Mouse (Mus musculus) forebrain, embryonic 14.5 days (tissue): ENCODE data around the gene Dnajc16. TPM values are rescaled to one million over a fixed set of nuclear protein-coding genes. Genes with fewer than 3 reads are reported as not detected.

Experiments used
- ATAC-seq: fragments of 200-750 bp; cut with Nextera tagmentation; 2 replicates; pipeline ENCODE4 v1.8.0; 2017; ENCODE audit warnings: mild to moderate bottlenecking, moderate library complexity
- DNase-seq: peaks from one replicate; pipeline ENCODE4 v3.0.0-alpha.2; 2015; ENCODE audit warnings: low spot score
- H3K27ac ChIP-seq: fragments of 300-500 bp; sonication (generic); 2 replicates; pipeline ENCODE4 v1.5.1; 2014; ENCODE audit warnings: low read depth, mild to moderate bottlenecking, control low read depth, low read length, moderate library complexity
- H3K27me3 ChIP-seq: fragments of 300-500 bp; sonication (generic); replicated peaks from 2 replicates; pipeline ENCODE4 v1.6.1; 2014; ENCODE audit warnings: low read length, control low read depth, mixed read lengths; ENCODE audit not compliant: control insufficient read depth, insufficient read depth
- H3K36me3 ChIP-seq: fragments of 300-500 bp; sonication (generic); 2 replicates; pipeline ENCODE4 v1.6.1; 2014; ENCODE audit warnings: low read length, control low read depth; ENCODE audit not compliant: control insufficient read depth, insufficient read depth
- H3K4me1 ChIP-seq: fragments of 300-500 bp; sonication (generic); 2 replicates; pipeline ENCODE4 v1.6.1; 2014; ENCODE audit warnings: antibody characterized with exemption, low read length, control low read depth; ENCODE audit not compliant: control insufficient read depth, insufficient read depth
- H3K4me2 ChIP-seq: fragments of 300-500 bp; sonication (generic); 2 replicates; pipeline ENCODE4 v1.6.1; 2014; ENCODE audit warnings: mild to moderate bottlenecking, control low read depth, low read length
- H3K4me3 ChIP-seq: fragments of 300-500 bp; sonication (generic); 2 replicates; pipeline ENCODE4 v1.5.1; 2014; ENCODE audit warnings: low read depth, low read length, control low read depth
- H3K9ac ChIP-seq: fragments of 300-500 bp; sonication (generic); 2 replicates; pipeline ENCODE4 v1.6.1; 2014; ENCODE audit warnings: mild to moderate bottlenecking, low read length, control low read depth, moderate library complexity
- H3K9me3 ChIP-seq: fragments of 300-500 bp; sonication (generic); replicated peaks from 2 replicates; pipeline ENCODE4 v1.6.1; 2016; ENCODE audit warnings: low read length, control low read depth, mixed read lengths; ENCODE audit not compliant: control insufficient read depth
- WGBS: fragments of 180-500 bp; shearing (Covaris S2); extraction: QIAGEN DNeasy Blood & Tissue Kit; methylation state at CpG from one replicate; pipeline ENCODE4 v1.1.7; 2014; 5-methylcytosine and 5-hydroxymethylcytosine counted together
- polyA plus RNA-seq: library from polyadenylated mRNA; unstranded; fragments of >200 nt; fragmentation: Nextera tagmentation; extraction: Ambion mirVana; gene quantifications from 2 replicates; pipeline ENCODE4 v1.2.1, GENCODE M21; 2014

Gene Dnajc16
- polyA plus RNA-seq, 1 experiment from 2014 or later, result 3.6 TPM

- Histone ChIP-seq H3K4me2 (no peak overlapping the region), H3K27ac (no peak overlapping the region), H3K4me3 (no peak overlapping the region), H3K36me3 (no peaks in the 10 kb centered on the region), H3K9ac (no peak overlapping the region), H3K27me3 (no peaks in the 10 kb centered on the region), H3K4me1 (no peaks in the 10 kb centered on the region), H3K9me3 (no peaks in the 10 kb centered on the region)
- DNase-seq (no peak), ATAC-seq (no peak)
- 80% methylated on average over 10 of the region's 10 CpGs for WGBS
Measured at GRCm38 (mm10) chr4:141822089-141822488, 31.4 kb upstream of the Dnajc16 start.

- Histone ChIP-seq H3K4me3 (no peak overlapping the region), H3K27ac (no peak overlapping the region), H3K4me2 (no peak overlapping the region), H3K9me3 (no peaks in the 10 kb centered on the region), H3K9ac (no peak overlapping the region), H3K36me3 (peaks cover 1% of the 10 kb centered on the region; the same call in 1 of the 2 replicates), H3K27me3 (no peaks in the 10 kb centered on the region), H3K4me1 (no peaks in the 10 kb centered on the region)
- ATAC-seq (no peak), DNase-seq (no peak)
- 76% methylated on average over 3 of the region's 3 CpGs for WGBS
Measured at GRCm38 (mm10) chr4:141821178-141821577, 30.4 kb upstream of the Dnajc16 start.

- Histone ChIP-seq H3K36me3 (peaks cover 13% of the 10 kb centered on the region; the same call in 1 of the 2 replicates), H3K4me1 (no peaks in the 10 kb centered on the region), H3K9ac (no peak overlapping the region), H3K4me3 (no peak overlapping the region), H3K27me3 (no peaks in the 10 kb centered on the region), H3K4me2 (no peak overlapping the region), H3K27ac (no peak overlapping the region), H3K9me3 (no peaks in the 10 kb centered on the region)
- 94% methylated on average over 7 of the region's 7 CpGs for WGBS
- no peak for ATAC-seq
- DNase-seq, result no peak
Measured at GRCm38 (mm10) chr4:141819316-141819715, 28.6 kb upstream of the Dnajc16 start.

GRCm38 (mm10) chr4:141818861-141819260 is 28.1 kb upstream of the Dnajc16 start:
- ATAC-seq, result no peak
- Histone ChIP-seq H3K27ac (no peak overlapping the region), H3K4me1 (no peaks in the 10 kb centered on the region), H3K36me3 (peaks cover 17% of the 10 kb centered on the region; the same call in 1 of the 2 replicates), H3K4me2 (no peak overlapping the region), H3K9me3 (no peaks in the 10 kb centered on the region), H3K27me3 (no peaks in the 10 kb centered on the region), H3K4me3 (no peak overlapping the region), H3K9ac (no peak overlapping the region)
- DNase-seq, result no peak
- 92% methylated on average over 13 of the region's 13 CpGs for WGBS

- H3K27ac ChIP-seq, result no peak overlapping the region
- no peak for DNase-seq
- WGBS, result 43% methylated on average over 10 of the region's 10 CpGs
- H3K9me3 ChIP-seq, result no peaks in the 10 kb centered on the region
- H3K9ac ChIP-seq, result no peak overlapping the region
- ATAC-seq, result no peak
- no peak overlapping the region for H3K4me2 ChIP-seq
- peaks cover 29% of the 10 kb centered on the region for H3K36me3 ChIP-seq
- H3K4me1 ChIP-seq, result no peaks in the 10 kb centered on the region
- H3K4me3 ChIP-seq, result no peak overlapping the region
- no peaks in the 10 kb centered on the region for H3K27me3 ChIP-seq
Measured at GRCm38 (mm10) chr4:141817706-141818105, 27.0 kb upstream of the Dnajc16 start.

- ATAC-seq, result no peak
- Histone ChIP-seq H3K9me3 (no peaks in the 10 kb centered on the region), H3K9ac (no peak overlapping the region), H3K27me3 (no peaks in the 10 kb centered on the region), H3K4me2 (no peak overlapping the region), H3K4me3 (no peak overlapping the region), H3K36me3 (peaks cover 36% of the 10 kb centered on the region), H3K27ac (no peak overlapping the region), H3K4me1 (no peaks in the 10 kb centered on the region)
- no peak for DNase-seq
- 59% methylated on average over 14 of the region's 14 CpGs for WGBS
Measured at GRCm38 (mm10) chr4:141816776-141817655, 26.3 kb upstream of the Dnajc16 start.

GRCm38 (mm10) chr4:141816267-141816666 is 25.5 kb upstream of the Dnajc16 start:
- H3K27ac ChIP-seq, result no peak overlapping the region
- no peaks in the 10 kb centered on the region for H3K4me1 ChIP-seq
- no peak overlapping the region for H3K9ac ChIP-seq
- no peak for DNase-seq
- peaks cover 43% of the 10 kb centered on the region for H3K36me3 ChIP-seq
- H3K9me3 ChIP-seq, result no peaks in the 10 kb centered on the region
- ATAC-seq, result no peak
- H3K4me2 ChIP-seq, result no peak overlapping the region
- H3K27me3 ChIP-seq, result no peaks in the 10 kb centered on the region
- WGBS, result 80% methylated on average over 7 of the region's 7 CpGs
- no peak overlapping the region for H3K4me3 ChIP-seq

- no peak overlapping the region for H3K27ac ChIP-seq
- peaks cover 89% of the 10 kb centered on the region for H3K36me3 ChIP-seq
- H3K4me3 ChIP-seq, result no peak overlapping the region
- H3K27me3 ChIP-seq, result no peaks in the 10 kb centered on the region
- no peak overlapping the region for H3K9ac ChIP-seq
- ATAC-seq (no peak), DNase-seq (no peak)
- WGBS, result 96% methylated on average over 7 of the region's 7 CpGs
- no peaks in the 10 kb centered on the region for H3K4me1 ChIP-seq
- H3K9me3 ChIP-seq, result no peaks in the 10 kb centered on the region
- no peak overlapping the region for H3K4me2 ChIP-seq
Measured at GRCm38 (mm10) chr4:141811375-141811774, 20.6 kb upstream of the Dnajc16 start.

GRCm38 (mm10) chr4:141810975-141811374 is 20.2 kb upstream of the Dnajc16 start:
- H3K27me3 ChIP-seq, result no peaks in the 10 kb centered on the region
- H3K27ac ChIP-seq, result no peak overlapping the region
- DNase-seq (no peak), ATAC-seq (no peak)
- H3K4me1 ChIP-seq, result no peaks in the 10 kb centered on the region
- no peak overlapping the region for H3K4me3 ChIP-seq
- 100% methylated on average over 2 of the region's 2 CpGs for WGBS
- peaks cover 88% of the 10 kb centered on the region for H3K36me3 ChIP-seq
- H3K4me2 ChIP-seq, result no peak overlapping the region
- no peak overlapping the region for H3K9ac ChIP-seq
- no peaks in the 10 kb centered on the region for H3K9me3 ChIP-seq
